Mouse (Mus musculus) ovary, postnatal 36 days (tissue): ENCODE measurements around the gene Clic1.

ENCODE experiments used
- DNase-seq: peaks from one replicate; pipeline ENCODE4 v3.0.0; 2022; ENCODE audit warnings: low spot score, mixed read lengths

Gene Clic1

DNA sequence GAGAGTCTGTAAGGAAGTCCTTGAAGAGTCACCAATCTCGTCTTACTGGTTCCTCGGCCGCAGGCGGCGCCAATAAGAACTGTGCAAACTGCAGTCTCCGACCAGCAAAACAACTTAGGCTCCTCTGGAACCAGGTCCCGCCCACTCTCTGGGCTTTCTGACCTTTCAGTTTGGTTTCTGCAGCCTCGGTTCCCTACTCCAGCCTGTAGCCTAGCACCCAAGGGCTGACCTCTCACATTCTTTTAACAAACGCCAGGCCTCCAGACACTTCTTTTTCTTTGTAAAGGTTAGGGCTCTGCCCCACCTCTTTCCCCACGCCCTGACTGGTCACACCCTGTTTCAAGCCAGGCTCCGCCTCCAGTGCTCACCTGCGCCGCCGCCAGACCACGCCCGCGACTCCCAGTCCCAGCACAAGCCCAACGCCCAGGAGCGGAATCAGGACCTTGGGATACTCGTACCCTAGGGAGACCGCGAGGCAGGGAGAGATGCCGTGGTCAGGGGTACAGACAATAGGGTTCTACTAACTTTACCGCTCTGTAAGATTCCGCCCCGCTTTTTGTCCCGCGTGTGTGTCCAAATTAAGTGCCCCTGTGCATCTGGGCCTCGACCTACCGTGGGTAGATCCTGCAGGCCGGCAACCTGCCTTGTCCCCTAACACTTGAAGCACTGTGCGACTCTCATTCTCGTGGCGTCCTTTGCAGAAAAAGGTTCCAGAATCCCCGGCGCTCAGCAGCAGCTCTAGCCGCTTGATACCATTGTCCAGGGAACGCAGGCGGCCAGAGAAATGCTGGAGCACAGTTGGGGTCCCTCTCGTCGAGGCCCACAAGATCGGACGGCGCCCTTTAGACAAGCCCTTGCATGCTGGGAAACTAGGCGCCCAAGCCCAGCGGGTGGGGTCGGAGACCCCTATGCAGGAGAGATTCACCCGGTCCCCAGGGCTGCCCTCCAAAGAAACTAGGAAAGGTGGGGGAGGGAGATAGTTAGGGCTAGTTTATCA is 15.5 kb downstream of the Clic1 start, which contains the start of gene Ly6g6c:
Gene Ly6g6c, plus strand, starts transcription at position 438 of the 997 bp plus-strand sequence.
- DNase-seq, result peak; percentile 68

DNA sequence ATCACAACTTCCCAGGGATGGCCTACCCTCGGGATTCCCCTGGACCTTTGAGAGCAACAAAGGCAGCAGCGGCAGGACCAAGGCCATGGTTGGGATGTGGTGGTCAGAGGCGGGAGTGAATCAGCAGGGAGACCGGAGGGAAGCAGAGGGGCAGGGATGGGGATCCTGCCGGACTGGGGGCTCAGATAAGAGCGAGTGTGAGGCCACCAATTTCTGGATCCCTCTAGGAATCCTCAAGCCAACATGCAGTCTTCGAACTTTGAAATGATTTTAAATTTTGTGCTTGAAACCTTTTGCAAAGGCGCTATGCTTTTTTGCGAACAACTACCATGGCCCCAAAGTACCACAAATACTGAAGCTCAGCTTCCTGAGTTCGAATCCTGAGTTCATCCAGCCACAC is 16.3 kb downstream of the Clic1 start, which contains the start of gene Mpig6b:
Gene Mpig6b, minus strand, starts transcription at position 101 of the 400 bp plus-strand sequence.
- DNase-seq, result no peak

- no peak for DNase-seq
Measured at GRCm38 (mm10) chr17:35068213-35068914, 18.6 kb downstream of the Clic1 start.

DNA sequence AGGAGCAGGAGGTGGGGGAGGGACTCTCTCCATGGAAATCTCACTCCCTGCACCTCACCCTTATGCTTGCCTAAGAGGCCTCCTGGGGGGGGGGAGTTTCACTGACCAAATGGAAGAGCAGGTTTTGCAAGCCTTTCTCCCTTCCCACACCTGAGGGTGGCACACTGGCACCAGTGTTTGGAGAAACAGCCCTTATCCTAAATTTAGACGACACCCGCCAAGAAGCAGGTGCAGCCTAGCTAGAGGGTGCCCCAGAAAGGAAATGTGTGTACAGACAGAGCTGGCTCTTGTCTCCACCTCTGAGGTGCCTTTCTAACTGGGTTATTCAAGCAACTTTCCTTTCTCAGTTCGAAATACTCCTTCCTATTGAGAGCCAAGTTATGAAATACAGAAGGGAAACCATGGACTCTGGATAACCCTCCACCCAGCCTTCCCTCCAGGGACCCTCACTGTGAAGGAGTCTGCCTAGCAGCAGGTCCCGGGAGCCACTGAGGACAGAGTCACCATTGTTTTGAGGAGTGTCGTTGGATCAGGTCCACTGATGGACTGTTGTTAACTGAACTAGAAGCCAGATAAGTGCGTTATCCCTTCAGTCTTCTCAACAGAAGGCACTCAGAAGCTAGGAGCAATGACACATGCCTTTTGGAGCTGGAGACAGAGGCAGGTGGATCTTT is 20.9 kb downstream of the Clic1 start:
- no peak for DNase-seq

GRCm38 (mm10) chr17:35071454-35071853 is 21.7 kb downstream of the Clic1 start:
- no peak for DNase-seq

GRCm38 (mm10) chr17:35074097-35074496 is 24.3 kb downstream of the Clic1 start:
- DNase-seq, result no peak

- DNase-seq, result no peak
Measured at GRCm38 (mm10) chr17:35076507-35077176, 26.9 kb downstream of the Clic1 start, which contains the start of gene Ly6g6e. Gene Ly6g6e (plus strand): TSS chr17:35076902.

DNA sequence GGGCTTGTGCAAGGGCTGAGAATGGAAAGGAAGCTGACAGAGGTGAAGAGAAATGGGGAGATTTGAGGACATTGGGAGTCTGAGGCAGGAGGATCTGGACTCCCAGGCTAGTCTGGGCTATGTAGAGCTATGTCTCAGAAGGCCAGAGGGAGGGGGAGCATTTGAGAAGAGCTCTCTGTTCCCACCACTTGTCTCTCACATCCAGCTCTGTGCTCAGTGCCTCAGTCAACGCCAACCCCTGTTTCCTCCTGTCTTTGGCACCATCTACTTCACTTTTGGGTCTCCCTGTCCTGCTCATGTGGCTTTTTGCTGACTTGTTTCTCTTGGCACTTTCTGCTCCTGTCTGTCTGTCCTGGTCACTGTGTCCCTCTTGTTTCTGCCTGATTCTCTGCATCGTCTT is 27.5 kb downstream of the Clic1 start:
- DNase-seq, result no peak

GRCm38 (mm10) chr17:35077786-35078233 is 28.0 kb downstream of the Clic1 start, which contains the start of gene Ly6g6d:
Gene Ly6g6d (minus strand): TSS chr17:35078065.
- DNase-seq, result peak; percentile 61

DNA sequence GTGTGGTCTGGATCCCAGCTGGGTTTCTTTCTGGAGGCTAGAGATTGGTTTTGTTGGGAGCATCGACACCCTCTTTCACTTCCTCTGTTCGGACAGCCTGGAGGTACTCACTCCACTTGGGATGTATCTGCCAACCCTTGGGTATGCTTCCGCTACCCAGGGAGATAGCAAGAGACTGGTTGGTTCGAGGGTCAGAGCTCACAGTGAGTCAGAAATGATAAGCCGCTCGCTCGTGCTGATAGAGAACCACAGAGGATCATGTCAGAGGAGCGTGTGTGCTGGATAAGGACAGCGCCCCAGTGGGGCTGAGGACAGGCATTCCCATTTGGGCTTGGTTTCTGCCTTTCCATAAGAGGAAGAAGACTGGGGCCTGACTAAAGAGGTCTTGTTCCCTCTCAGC is 30.0 kb downstream of the Clic1 start:
- DNase-seq, result no peak

- no peak for DNase-seq
Measured at GRCm38 (mm10) chr17:35080248-35080647, 30.5 kb downstream of the Clic1 start.

- DNase-seq, result no peak
Measured at GRCm38 (mm10) chr17:35080710-35081109, 30.9 kb downstream of the Clic1 start.

DNA sequence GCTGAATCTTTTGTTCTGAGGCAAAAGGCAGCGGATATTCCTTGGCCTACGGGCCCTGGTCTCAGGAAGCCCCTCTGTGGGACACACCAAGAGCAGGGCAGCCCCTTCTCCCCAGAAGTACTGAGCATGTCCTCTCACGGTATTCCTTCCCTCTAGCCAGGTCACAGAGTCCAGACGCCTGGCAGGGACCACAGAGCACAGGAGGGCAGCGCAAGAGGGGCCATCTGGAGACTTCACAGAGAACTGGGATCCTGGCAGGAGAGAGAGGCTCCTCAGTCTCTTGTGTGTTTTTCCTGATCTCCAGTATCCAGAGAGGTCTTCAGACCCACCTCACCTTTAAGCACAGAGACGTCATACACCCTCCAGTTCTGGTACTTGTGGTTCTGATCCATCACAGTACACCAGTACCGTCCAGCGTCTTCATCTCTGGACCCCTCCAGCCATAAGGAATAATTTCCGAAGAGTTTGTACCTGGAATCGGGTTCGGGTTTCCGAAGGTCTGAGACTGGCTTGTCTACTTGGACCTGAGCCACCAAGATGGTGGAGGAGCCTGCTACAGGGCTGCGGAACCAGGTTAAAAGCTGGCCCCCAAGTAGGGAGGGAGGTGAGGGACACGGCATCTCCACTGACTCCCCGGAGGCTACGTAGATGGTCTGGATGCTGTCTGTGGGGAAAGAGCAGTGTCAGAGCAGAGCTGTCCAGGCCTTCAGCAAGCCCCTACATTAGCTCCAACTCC is 33.2 kb downstream of the Clic1 start:
- DNase-seq, result no peak

DNA sequence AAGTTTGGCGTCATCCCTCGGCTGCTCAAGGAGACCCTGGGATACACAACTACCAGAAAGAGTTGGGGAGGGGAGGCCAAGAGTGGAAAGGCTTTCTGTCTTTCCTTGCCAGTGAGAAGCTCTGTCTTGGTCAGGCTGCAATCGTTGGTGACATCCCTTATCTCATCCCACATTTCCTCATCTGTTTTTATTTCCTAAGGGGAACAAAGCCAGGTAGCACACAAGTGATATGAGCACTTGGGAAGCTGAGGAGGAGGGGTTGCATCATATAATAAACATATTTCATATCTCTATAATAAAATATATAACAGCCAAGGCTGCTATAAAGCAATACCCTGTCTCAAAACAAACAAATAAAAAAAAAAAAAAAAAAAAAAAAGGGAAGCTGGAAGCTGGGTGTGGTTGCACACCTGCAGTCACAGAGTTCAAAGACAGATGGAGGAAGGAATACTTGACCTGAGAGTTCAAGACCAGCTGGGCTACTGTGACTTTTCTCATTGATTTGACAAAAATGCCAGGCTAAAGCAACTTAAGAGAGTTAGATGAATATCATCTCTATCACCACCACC is 34.2 kb downstream of the Clic1 start:
- no peak for DNase-seq

GRCm38 (mm10) chr17:35085208-35085865 is 35.6 kb downstream of the Clic1 start, which contains the start of gene Ly6g6f:
Gene Ly6g6f (minus strand): TSS chr17:35085610.
- no peak for DNase-seq

DNA sequence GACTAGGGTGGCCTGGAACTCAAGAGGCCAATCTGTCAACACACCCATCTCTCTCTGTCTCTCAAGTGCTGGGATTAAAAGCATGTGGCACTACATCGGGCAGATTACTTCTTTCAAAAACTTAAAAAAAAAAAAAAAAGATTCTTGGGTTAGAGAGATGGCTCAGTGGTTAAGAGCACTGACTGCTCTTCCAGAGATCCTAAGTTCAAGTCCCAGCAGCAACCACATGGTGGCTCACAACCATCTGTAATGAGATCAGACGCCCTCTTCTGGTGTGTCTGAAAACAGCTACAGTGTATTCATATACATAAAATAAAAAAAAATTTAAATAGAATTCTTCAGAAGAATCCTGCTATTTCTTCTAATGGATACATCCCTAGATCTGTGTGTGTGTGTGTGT is 38.4 kb downstream of the Clic1 start:
- DNase-seq, result no peak

GRCm38 (mm10) chr17:35088825-35089644 is 39.3 kb downstream of the Clic1 start, which contains the start of gene Abhd16a:
Gene Abhd16a (plus strand): TSS chr17:35089263.
- peak; percentile 91 for DNase-seq

DNA sequence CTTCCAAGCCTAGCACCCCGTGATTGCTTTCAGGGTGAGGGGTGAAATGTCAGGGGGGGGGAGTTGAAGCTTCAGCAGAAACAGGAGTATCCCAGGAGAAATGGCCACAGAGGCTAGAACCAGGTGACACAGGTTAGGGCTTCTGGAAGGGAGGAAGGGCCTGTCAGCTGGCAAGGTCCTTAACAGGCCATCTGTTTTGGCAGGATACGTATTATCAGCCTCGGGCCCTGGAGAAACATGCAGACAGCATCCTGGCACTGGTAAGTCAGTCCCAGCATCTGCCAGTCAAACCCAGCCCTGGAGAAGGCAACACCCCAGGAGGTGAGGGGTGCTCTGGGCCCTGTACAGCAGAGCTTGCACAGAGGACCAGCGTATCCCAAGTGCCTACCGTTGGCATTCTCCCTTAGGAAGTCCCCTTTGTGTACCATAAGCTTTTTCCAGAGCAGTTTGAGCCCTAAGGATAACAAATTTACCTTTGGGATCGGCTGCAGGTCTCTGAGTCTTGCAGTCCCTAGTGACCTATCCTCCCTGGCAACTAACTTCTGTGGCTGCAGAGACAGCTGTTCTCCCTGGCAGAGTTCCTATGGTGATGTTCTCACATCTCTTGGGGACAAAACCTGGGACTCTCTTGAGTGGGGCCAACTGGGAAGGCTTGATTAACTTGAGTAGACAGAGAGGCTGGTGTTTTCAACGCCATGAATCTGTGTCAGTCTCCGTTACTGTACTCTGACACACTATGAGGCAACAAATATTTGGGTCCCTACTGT is 40.6 kb downstream of the Clic1 start:
- DNase-seq, result no peak
